In the genomic region with DNA sequence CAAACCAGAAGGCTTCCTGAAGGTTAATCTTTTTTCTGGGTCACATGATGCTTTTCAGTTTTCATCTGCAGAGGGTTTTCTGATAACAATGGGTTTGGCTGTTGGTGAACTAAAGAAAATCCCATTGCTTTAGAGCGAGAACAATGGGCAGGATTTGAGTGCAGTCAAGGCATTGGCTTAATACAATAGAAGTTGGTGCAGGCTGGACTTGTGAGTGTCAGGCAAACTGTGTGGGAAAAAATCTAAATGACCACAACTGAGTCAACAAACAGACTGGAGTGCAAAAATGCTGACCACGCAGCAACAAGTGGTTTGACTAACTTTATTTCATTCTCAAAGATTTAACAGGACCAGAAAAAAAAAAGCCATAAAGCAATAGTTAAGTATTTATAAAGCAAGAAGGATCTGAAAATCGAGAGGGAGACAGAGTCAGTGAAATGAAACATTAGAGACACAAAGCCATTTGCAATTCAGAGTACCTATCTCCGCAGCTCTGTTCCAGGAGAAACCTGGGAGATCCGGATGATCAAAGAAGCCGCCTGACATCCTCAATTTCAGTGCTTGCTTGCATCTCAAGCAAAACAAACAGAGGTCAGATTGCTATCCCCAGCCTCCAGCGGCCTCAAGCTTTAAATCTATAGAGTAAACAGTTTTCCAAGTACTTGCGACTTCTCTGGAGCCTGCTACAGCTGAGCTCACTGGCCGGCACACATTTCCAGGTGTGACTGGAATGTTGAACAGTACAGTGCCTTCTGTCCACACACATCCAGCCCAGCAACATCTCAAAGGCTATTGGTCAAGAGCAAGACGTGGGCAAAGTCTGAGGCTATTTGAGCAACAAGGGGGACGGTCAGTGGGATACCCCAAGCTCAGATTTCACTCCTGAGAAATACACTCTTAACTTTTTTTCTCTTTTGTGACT, we compare ENCODE assay signal across 14 mouse cellular contexts.
DNase-seq lines count a peak whose midpoint lies in the region; ATAC-seq and TF ChIP-seq lines count a peak whose summit lies in the region.
"Had no signal": no experiment of that assay in that cellular context is flagged by ENCODE, and none has a peak within 500 bp of the region (broad histone marks: within the 10 kb centered on the region; RNA-seq: fewer than 3 reads in every experiment).

No protein-coding gene starts in this region.

- 21% methylated on average over 11 of the region's 11 CpGs for WGBS in forebrain, embryonic 10.5 days
- whole genome bisulfite sequencing in forebrain, postnatal 0 days: 19% methylated on average over 11 of the region's 11 CpGs
- 12% methylated on average over 11 of the region's 11 CpGs for WGBS in kidney, embryonic 15.5 days
- WGBS in midbrain, embryonic 14.5 days: 5% methylated on average over 11 of the region's 11 CpGs

- H3K4me1 ChIP-seq in forebrain, embryonic 10.5 days: peaks cover 37% of the 10 kb centered on the region
- H3K4me1 ChIP-seq in forebrain, postnatal 0 days (ENCODE audit: insufficient read depth): no peaks in the 10 kb centered on the region
- peaks cover 9% of the 10 kb centered on the region for H3K4me1 ChIP-seq in kidney, embryonic 15.5 days
- H3K4me1 ChIP-seq in brown adipose tissue, adult 24 weeks (ENCODE audit: control insufficient read depth, insufficient read depth, insufficient read length, low read length): peaks cover 14% of the 10 kb centered on the region; the same call in 1 of the 2 replicates
- H3K4me1 ChIP-seq in midbrain, embryonic 14.5 days (ENCODE audit: control insufficient read depth, insufficient read depth, low read length): peaks cover 13% of the 10 kb centered on the region
- H3K4me1 ChIP-seq: liver, embryonic 13.5 days; neural tube, embryonic 12.5 days had no signal

- H3K27ac ChIP-seq in forebrain, embryonic 10.5 days: peak overlapping the region; percentile 78
- H3K27ac ChIP-seq in forebrain, postnatal 0 days (ENCODE audit: low read depth, low read length): no peak overlapping the region
- H3K27ac ChIP-seq in kidney, embryonic 15.5 days: no peak overlapping the region
- peak overlapping the region; percentile 53; the same call in 1 of the 2 replicates for H3K27ac ChIP-seq in brown adipose tissue, adult 24 weeks (replicated peaks; ENCODE audit: low read depth, low read length)
- no peak overlapping the region for H3K27ac ChIP-seq in midbrain, embryonic 14.5 days (replicated peaks; ENCODE audit: low read depth, low read length)
- H3K27ac ChIP-seq: layer of hippocampus, adult 2 months; liver, embryonic 13.5 days; macrophage; neural tube, embryonic 12.5 days had no signal

- no peaks in the 10 kb centered on the region for H3K27me3 ChIP-seq in forebrain, embryonic 10.5 days (ENCODE audit: poor library complexity, severe bottlenecking)
- no peaks in the 10 kb centered on the region for H3K27me3 ChIP-seq in forebrain, postnatal 0 days (ENCODE audit: insufficient read depth, low read length)
- H3K27me3 ChIP-seq in kidney, embryonic 15.5 days: no peaks in the 10 kb centered on the region
- no peaks in the 10 kb centered on the region for H3K27me3 ChIP-seq in midbrain, embryonic 14.5 days (ENCODE audit: control insufficient read depth, insufficient read depth, low read length)
- H3K27me3 ChIP-seq: liver, embryonic 13.5 days; neural tube, embryonic 12.5 days had no signal

- H3K4me2 ChIP-seq in forebrain, postnatal 0 days (ENCODE audit: low read depth): no peak overlapping the region
- H3K4me2 ChIP-seq in kidney, embryonic 15.5 days: no peak overlapping the region; the same call in 1 of the 2 replicates
- peak overlapping the region; percentile 3 for H3K4me2 ChIP-seq in midbrain, embryonic 14.5 days (ENCODE audit: low read length)
- H3K4me2 ChIP-seq: liver, embryonic 13.5 days; neural tube, embryonic 12.5 days had no signal

- peak overlapping the region; percentile 16; the same call in 1 of the 2 replicates for H3K4me3 ChIP-seq in forebrain, embryonic 10.5 days
- H3K4me3 ChIP-seq in forebrain, postnatal 0 days (ENCODE audit: low read depth, low read length): no peak overlapping the region
- H3K4me3 ChIP-seq in kidney, embryonic 15.5 days (replicated peaks): no peak overlapping the region
- no peak overlapping the region for H3K4me3 ChIP-seq in brown adipose tissue, adult 24 weeks (ENCODE audit: insufficient read depth, low read depth, low read length)
- no peak overlapping the region for H3K4me3 ChIP-seq in midbrain, embryonic 14.5 days (replicated peaks; ENCODE audit: low read depth, low read length)
- H3K4me3 ChIP-seq: layer of hippocampus, adult 2 months; liver, embryonic 13.5 days; neural tube, embryonic 12.5 days had no signal

- no peak for TF ChIP-seq CTCF in forebrain, postnatal 0 days (IDR thresholded peaks at IDR 0.05; ENCODE audit: low read depth)

- no peaks in the 10 kb centered on the region for H3K36me3 ChIP-seq in forebrain, embryonic 10.5 days (replicated peaks)
- no peaks in the 10 kb centered on the region for H3K36me3 ChIP-seq in forebrain, postnatal 0 days (ENCODE audit: insufficient read depth)
- no peaks in the 10 kb centered on the region for H3K36me3 ChIP-seq in kidney, embryonic 15.5 days
- H3K36me3 ChIP-seq in midbrain, embryonic 14.5 days (ENCODE audit: control insufficient read depth, insufficient read depth, low read length): no peaks in the 10 kb centered on the region
- H3K36me3 ChIP-seq: liver, embryonic 13.5 days; neural tube, embryonic 12.5 days had no signal

- no peak overlapping the region for H3K9ac ChIP-seq in forebrain, postnatal 0 days
- H3K9ac ChIP-seq in kidney, embryonic 15.5 days: no peak overlapping the region
- H3K9ac ChIP-seq in midbrain, embryonic 14.5 days (replicated peaks; ENCODE audit: low read length): no peak overlapping the region
- H3K9ac ChIP-seq: liver, embryonic 13.5 days; neural tube, embryonic 12.5 days had no signal

- ATAC-seq in forebrain, postnatal 0 days: no peak
- ATAC-seq in kidney, embryonic 15.5 days (replicated peaks; ENCODE audit: low FRiP score): peak; percentile 77; the same call in 1 of the 2 replicates
- ATAC-seq in midbrain, embryonic 14.5 days (ENCODE audit: low FRiP score, low TSS enrichment): no peak
- ATAC-seq: activated CD4-positive, CD25-positive, alpha-beta regulatory T cell, adult 4 months had no signal

- DNase-seq in forebrain, embryonic 10.5 days (ENCODE audit: extremely low spot score, low spot score): peak; percentile 30
- DNase-seq in forebrain, postnatal 0 days: no peak
- no peak for DNase-seq in kidney, postnatal 25 days
- peak; percentile 59 for DNase-seq in midbrain, embryonic 14.5 days
- DNase-seq in layer of hippocampus, adult 8-10 months (ENCODE audit: low spot score in 2 of 2): no peak
- no peak for DNase-seq in thymus, postnatal 4 days
- DNase-seq: cerebellum, adult 9-10 months; liver, embryonic 13.5 days had no signal

- H3K9me3 ChIP-seq in forebrain, embryonic 10.5 days: peaks cover 8% of the 10 kb centered on the region
- H3K9me3 ChIP-seq in forebrain, postnatal 0 days (ENCODE audit: low read length): no peaks in the 10 kb centered on the region
- no peaks in the 10 kb centered on the region for H3K9me3 ChIP-seq in kidney, embryonic 15.5 days (replicated peaks)
- H3K9me3 ChIP-seq in midbrain, embryonic 14.5 days (ENCODE audit: control insufficient read depth, low read length): peaks cover 12% of the 10 kb centered on the region
- H3K9me3 ChIP-seq: liver, embryonic 13.5 days; neural tube, embryonic 12.5 days had no signal

Comparison
In these comparisons a context has a peak if more than half of its experiments do, and no peak if none do; other contexts are left out.
1. DNase-seq: peak in forebrain, embryonic 10.5 days (single experiment) and midbrain, embryonic 14.5 days (single experiment); none in forebrain, postnatal 0 days (single experiment), kidney, postnatal 25 days (0 of 2), layer of hippocampus, adult 8-10 months (0 of 2) and thymus, postnatal 4 days (single experiment).
2. H3K27ac ChIP-seq: peak in forebrain, embryonic 10.5 days (single experiment) and brown adipose tissue, adult 24 weeks (single experiment); none in forebrain, postnatal 0 days (single experiment), kidney, embryonic 15.5 days (single experiment) and midbrain, embryonic 14.5 days (single experiment).